Mouse (Mus musculus) gastrocnemius, postnatal 25 days (tissue): ENCODE data around the gene Megf6. TPM values are rescaled to one million over a fixed set of nuclear protein-coding genes. Genes with fewer than 3 reads are reported as not detected.
A peak's percentile ranks its signal among the peaks of the same experiment; 100 is the strongest.

Source experiments
- DNase-seq: peaks from one replicate; pipeline ENCODE4 v3.0.0; 2022
- total RNA-seq, 2 experiments: library from RNA; stranded (reverse); gene quantifications; 1 replicate in 1 of 2; 2 replicates in 1 of 2; pipeline ENCODE4 v1.2.3; 2021

The Megf6 gene
- total RNA-seq, 2 experiments from 2014 or later, result 2.1 to 2.2 TPM

DNA sequence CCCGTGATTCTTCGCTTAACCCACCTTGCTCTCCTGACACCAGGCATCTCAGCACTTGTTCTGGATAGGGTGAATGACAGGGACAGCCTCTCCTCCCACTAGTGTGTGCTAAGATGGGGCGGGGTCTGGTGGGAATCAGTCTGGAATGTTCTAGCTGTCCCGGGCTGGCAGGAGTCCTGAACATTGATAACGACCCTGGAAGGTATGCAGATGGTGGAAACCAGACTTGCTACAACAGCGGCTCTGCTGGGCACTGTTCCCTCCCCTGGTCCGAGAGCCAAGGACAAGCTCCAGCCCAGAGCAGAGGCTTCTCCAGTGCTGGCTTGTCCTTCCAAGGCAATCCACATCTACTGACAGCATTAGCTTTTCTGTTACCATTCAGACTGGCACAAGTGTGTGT, 43.1 kb downstream of the Megf6 start:
- peak; percentile 45 for DNase-seq

- DNase-seq, result no peak
Measured at GRCm38 (mm10) chr4:154214075-154214474, 43.5 kb downstream of the Megf6 start.

DNA sequence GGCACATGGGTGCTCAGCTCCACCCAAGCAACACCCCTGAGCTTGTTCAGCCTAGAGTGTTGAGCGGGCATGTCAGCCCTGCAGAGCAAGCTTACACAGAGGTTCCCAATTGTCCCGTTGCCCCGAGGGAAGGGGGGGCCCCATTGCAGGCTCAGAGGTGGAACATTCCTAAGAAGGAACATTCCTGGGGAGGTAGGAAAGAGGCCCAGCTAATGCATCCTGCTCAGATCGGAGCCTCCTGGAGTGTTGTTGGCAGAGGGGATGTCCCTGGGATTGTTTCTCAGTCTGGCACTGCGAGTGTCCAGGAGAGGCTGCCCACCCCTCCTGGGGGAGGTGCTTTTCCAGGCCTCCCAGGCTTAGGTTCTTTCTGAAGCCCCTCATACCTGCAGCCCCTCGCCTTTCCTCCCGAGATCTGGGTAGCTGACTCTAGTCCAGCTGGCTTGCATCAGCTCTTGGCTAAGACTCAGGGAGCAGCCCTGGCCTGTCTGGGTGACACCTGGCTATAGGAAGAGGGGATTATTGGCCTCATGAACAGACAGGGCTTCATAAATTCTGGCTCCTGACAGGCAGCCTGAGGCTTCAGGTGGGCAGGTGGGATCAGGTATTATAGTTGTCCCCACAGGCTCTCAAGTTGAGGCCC, 47.3 kb downstream of the Megf6 start:
- no peak for DNase-seq

DNA sequence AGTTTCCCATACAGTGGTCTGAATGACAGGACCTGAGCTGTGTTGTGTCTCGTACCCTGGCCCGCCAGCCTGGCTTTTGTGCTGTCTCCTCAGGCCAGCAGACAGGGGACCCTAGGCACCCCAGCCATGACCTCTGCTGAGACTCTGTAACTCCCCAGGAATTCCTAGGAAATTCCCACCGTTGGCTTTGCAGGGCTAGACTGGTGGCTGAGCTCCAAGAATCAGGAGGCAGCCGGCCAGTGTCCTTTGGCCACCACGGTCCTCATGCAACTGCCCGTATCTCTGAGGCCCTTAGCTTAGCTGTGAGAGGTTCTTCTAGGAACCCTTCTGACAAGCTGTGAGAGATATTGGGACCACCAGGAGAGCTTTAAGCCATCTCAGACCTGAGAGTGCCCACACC, 52.2 kb downstream of the Megf6 start:
- DNase-seq, result no peak

DNA sequence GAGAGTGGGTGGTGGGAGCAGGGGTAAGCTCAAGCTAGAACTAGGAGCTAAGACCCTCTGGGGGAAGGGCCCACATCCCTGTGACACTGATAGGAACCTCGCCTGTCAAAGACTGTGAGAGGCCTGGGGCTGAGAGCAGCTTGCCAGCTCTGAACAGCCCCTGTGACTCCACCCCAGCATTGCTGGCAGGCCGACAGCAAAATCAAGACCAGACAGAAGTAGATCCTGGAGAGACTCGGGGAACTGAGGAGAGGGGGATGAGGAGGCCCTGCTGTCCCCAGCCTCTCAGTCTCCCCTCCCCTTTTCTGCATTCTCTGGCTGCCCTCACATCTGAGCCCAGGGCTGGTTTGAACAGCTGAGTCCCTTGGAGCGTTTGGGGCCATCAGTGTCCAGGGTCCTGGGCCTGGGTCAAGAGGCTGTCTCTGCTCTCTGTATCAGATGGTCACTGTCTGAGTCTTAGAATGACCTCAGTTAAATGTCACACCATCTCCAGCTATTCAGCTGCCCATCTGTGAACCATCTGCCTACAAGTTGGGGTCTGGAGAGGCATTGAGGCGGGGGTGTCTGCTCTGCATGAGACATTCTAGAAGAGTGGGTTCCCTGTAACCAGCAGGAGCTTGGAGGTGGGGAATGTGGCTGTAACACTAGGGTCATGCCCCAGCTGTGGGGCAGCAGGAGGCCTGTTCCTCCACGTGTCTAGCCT, 53.9 kb downstream of the Megf6 start:
- no peak for DNase-seq

DNA sequence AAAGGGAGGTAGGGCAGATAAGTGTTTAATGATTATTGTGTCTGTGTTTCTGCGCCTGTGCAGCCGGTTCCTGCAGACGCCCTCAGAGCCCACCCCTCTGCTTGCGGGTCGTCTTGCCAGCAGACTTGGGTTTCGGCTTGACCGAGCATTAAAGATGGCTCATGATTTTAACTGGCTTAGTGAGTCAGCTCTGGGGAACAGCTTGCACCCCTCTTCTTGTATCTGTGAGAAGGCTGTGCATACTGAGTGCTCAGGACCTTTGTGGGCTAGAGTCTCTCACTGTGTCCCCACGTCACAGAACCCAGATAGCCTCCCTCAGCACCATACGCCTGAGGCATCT, 54.4 kb downstream of the Megf6 start:
- DNase-seq, result no peak

DNA sequence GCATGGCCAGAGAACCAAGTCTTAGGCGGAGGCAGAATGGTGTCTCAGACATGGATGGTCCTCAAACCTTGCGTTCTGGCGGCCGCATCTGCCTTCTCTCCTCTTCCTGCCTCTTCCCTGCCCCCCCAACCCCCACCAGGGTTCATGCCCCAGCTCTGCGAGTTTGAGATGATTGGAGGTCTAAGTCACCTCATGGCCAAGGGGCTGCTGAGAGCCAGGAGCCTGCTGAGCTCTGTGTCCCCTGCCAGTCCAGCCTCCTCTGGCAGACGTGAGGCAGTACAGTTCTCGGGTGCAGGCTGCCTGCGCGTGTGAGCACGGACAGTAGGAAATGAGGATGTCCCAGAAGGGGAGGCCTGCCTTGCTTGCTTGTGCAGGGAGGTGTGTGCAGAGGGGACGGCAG, 56.1 kb downstream of the Megf6 start:
- no peak for DNase-seq

DNA sequence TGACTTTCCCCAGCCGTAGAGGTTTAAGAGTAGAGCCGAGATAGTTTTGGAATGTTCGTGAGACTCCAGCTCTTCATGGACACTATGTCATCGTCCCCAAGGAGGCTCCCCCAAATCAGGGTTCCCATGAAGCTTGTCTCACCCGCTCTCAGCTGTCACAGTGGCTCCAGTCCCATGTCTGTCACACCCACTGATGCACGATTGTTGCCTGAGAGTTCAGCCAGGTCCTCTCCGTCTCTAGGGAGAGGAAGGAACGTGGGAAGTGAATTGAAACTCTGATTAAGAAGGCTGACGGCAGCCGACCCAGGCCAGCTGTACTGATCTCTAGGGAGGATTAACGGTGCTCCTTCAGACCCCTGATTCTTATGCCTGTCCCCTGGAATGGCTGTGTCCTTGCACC, 57.8 kb downstream of the Megf6 start:
- DNase-seq, result peak; percentile 66

DNA sequence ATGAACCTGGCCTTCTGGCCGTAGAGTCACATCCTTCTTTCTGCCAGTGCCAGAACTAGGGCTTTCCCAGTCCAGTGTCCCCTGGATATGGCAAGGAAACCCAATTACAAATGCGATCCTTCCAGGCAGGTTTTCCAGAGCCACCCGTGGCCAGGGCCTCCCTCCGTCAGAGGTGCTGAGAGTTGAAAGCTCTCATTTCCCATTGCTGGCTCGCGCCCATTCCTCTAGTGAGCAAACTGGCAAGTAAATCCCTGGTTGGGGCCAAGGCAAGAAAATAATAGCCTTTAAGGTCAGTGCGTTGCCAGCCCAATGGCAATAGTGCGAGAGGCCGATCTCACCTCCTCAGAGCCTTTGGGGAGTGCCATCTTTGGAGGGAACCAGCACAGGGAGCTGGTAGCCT, 59.0 kb downstream of the Megf6 start:
- DNase-seq, result peak; percentile 39

- no peak for DNase-seq
Measured at GRCm38 (mm10) chr4:154231380-154231779, 60.9 kb downstream of the Megf6 start.

- peak; percentile 73 for DNase-seq
Measured at GRCm38 (mm10) chr4:154232295-154232694, 61.8 kb downstream of the Megf6 start.

DNA sequence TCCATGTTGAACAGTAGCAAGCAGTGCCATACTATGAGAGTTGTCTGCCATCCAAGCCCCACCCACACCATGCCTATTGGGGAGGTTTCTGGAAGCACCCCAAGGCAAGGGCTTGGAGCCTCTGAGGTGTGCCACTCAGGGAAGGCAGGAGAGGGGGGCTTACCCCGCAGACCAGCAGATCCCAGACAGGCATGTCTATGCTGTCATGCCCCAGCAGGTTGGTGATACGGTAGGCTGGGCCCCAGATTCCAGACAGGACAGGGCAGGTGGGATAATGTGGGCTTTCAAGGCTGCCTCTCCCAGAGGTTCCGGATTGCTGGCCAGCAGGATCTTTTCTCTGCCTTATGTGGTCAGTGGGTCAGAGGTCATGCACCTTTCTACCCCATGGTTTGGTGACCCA, 65.5 kb downstream of the Megf6 start:
- no peak for DNase-seq

DNA sequence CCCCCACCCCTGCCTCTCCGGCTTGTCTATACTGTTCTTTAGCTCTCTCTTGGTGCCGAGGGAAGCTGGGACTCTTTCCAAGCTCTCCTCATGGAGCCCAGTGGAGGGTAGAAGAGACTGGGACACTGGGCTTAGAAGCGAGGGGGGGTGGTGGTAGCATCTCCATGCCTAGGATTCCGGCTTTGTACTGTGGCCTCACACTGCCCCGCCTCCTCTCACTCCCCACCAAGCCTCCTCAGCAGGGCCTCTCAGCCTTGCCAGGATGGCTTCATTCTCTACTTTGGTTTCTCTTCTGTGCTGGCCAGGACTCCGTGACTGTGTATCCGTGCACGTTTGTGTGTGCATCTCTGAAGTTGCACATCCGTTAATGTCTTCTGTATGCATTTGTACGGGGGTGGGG, 66.4 kb downstream of the Megf6 start:
- DNase-seq, result no peak

GRCm38 (mm10) chr4:154237306-154237705, 66.8 kb downstream of the Megf6 start:
- no peak for DNase-seq

- DNase-seq, result no peak
Measured at GRCm38 (mm10) chr4:154239199-154239598, 68.7 kb downstream of the Megf6 start.

DNA sequence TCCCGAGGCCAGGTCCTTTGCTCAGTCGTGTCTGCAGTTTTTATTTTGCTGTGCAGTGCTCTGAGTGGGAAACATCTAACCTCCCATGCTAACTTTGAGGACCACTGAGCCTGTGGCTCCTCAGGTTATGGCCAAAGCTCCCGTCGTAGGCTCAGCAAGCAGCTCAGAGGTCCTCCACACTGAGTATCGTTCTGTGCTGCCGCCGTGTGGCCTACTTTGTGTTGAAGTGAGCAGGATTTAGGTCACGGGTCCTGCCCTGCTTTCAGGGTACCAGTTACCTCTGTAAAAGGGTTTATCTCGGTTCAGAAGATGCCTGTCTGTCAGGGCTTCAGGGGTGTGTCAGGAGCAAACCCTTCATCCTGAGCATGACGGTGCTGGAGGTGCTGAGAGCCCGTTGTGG, 70.1 kb downstream of the Megf6 start:
- no peak for DNase-seq

DNA sequence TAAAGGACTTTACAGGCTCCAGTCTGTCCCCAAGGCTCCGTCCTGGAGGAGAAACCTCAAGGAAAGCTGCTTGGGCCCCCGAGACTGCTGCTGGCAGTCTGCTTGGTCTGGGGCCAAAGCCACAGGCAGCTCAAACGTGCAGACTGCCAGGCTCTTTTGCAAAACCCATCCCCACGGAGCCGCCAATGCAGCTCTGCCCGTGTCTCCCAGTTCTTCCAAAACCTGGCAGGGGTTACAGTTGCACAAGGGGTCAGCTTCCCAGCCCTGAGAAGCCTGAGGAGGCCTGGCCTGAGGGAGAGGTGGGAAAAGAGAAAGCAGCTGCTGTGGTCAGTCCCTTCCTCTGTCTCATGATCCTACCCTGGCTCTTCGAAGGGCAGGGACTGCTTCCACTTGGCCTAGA, 74.8 kb downstream of the Megf6 start:
- DNase-seq, result no peak

DNA sequence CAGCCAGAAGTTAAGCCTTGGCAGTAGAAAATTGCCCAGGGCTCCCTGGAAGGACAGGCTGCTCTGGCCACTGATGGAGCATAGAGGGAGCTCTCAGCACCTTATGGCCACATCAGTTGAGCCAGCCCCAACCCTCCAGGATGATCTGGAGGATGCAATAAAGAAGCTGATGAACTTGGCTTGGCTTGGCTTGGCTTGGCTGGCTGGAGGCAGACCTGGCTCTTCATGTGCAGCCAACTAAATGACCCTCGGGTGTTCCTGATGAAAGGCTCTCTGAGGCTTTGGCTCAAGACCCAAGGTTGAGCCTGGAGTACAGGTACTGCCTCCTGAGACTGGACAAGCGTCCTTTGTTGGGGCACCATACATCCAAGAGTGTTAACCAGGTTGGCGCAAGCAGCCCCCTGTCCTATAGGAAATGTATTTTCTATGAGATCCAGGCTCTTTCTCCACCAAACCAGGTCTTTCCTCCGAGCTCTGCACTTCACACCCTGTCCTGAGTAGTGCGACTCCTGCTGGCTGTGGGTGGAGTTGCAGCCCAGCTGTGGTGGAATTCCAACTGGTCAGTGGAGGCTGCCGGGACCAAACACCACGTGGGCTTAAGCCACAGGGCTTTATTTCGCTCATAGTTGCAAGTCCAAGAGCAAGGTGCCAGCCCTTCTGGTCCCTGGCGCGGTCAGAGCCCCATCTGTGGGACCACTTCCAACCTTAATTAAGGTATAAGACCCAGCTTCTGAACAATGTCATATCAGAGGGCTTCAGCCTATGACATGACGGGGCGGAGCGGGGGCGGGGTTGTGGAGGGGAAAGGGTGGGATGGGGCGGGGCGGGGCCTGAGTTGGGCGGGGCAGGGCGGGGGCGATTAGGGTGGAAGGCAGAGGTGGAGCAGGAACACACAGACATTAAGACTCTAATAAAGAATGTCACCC, 75.8 kb downstream of the Megf6 start:
- peak; percentile 54 for DNase-seq

DNA sequence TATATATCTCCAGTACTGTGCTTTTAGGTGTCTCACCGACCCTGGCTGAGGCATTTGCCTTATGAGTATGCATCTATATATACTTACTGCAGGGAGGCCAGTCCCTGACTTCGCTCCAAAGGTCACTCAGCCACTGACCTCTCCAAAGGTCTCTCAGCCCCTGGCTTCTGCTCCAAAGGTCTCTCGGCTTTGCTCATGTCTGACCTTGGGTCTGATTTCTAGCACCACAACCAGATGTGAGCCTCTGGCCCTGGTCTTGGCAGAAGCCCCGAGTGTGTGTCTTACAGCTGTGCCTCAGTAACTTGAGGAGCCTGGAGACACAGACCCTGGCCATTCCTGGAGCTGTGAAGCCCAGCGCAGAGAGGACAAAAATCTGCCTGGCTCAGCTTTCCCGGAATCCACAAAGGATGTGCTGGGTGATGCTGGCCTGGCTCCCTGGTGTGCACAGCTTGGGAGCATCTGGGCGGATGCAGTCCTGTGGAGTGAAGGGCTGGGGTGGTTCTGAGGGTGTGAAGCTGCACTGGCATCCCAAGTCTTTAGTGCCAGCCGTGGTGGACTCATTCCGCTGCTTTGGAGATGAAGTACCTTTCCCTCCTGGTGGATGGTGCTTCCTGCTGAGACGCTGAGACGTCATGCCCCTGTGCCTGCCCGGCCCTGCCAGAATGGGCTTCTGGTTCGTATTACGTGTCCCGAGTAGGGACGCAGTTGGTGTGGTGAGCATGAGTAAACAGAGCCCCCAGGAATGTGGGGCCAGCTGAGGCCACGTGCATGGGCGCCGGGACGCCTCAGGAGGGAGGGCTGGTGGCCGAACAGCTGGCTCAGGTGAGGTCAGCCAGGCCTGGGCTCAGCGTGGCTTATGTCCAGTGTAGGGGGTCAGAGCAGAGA, 76.9 kb downstream of the Megf6 start:
- DNase-seq, result no peak

DNA sequence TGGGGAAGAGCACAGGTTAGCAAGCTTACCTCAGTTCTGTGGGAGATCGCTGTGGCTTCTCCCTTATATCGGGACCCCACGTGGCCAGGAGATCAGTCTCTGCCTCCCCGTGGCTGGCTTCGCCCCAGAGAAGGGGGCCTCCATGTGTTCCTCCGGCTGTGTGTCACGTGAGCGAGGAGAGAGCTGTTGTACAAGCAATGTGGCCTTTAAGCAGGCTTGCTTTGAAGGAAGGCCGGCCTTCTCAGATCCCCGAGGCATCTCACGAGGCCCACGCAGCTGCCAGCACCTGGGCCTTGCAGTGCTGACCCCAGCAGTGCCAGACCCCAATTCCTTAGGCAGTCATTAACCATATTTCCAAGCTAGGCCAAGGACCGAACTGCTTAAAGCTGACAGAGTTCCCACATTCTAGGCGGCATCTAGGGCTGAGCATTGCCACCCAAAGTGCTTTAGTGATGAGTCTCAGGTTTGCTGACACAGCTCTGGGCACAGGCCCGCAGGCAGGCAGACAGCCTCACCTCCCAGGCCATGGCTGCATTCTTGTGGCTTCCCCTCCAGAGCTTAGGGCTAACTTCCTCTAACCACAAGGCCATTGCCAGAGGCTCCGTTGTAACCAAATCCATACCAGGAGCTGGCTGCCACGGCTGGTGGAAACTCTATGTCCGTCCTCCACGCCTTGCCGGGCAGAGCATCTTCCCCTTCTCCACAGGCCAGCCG, 77.7 kb downstream of the Megf6 start:
- no peak for DNase-seq

- no peak for DNase-seq
Measured at GRCm38 (mm10) chr4:154249316-154249715, 78.8 kb downstream of the Megf6 start.
